Comparison of ENCODE assay signal across 8 mouse cellular contexts in the genomic region with DNA sequence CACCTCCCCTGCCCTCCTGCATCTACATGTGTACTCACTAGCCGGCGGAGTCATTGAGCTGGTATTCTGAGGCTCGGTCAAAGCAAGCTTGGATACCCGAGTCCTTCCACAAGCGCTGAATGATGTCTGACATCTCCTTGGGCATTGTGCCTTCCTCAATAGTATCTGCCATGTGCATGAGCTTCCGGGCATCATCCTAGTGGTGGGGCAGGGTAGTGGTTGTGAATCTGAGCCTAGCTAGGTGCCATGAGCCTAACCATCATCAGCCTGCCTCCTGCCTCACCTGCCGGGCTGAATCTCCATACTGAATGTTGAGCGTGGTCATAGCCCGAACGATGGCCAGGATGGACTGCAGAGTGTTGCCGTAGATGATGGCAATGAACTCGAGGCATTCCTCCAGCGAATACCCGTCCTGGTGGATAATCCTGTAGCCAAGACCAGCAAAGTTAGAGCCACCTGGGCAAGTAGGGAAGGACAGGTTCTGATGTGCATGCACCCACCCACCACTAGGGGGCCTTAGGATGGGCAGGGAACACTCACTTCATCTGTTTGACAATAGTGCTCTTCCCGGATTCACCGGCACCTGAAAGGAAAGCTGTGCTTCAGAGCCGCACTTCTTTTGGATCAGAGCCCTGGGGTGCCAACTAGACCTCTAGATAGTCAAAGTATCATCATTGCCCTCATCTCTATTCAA. TPM values are rescaled to one million over a fixed set of nuclear protein-coding genes. Genes with fewer than 3 reads are reported as not detected.
DNase-seq lines count a peak whose midpoint lies in the region; ATAC-seq lines count a peak whose summit lies in the region.

No protein-coding gene starts in this region.

- 0 out of 2 replicates have a peak, but pooled peaks have one; percentile 1 for ATAC-seq in forebrain, embryonic 15.5 days (replicated peaks)
- ATAC-seq in lung, embryonic 15.5 days (ENCODE audit: borderline replicate concordance, extremely low read depth, low FRiP score, low TSS enrichment) = no peak

- H3K4me2 ChIP-seq in forebrain, embryonic 15.5 days (replicated peaks) = peak overlapping the region; percentile 56
- H3K4me2 ChIP-seq in lung, embryonic 15.5 days = peak overlapping the region; percentile 69

- peak; percentile 43 for DNase-seq in adrenal gland, postnatal 25 days
- no peak for DNase-seq in adrenal gland, adult 2 months
- DNase-seq in A20 (ENCODE audit: low read depth, low spot score) (peak; percentile 56), adipocyte (ENCODE audit: low spot score) (no peak)
- peak; percentile 57 for DNase-seq in cerebellum, adult 11-12 months
- DNase-seq in spleen, postnatal 10 days (ENCODE audit: low spot score in 2 of 2) = peak; percentile 37 to 66

- H3K27ac ChIP-seq in forebrain, embryonic 15.5 days (replicated peaks) = no peak overlapping the region
- H3K27ac ChIP-seq in lung, embryonic 15.5 days = no peak overlapping the region

- H3K4me3 ChIP-seq in forebrain, embryonic 15.5 days = no peak overlapping the region
- H3K4me3 ChIP-seq in lung, embryonic 15.5 days = no peak overlapping the region

- peaks cover 18% of the 10 kb centered on the region for H3K4me1 ChIP-seq in forebrain, embryonic 15.5 days
- peaks cover 23% of the 10 kb centered on the region for H3K4me1 ChIP-seq in lung, embryonic 15.5 days

- WGBS in forebrain, embryonic 15.5 days = 21% methylated on average over 17 of the region's 17 CpGs
- 12% methylated on average over 17 of the region's 17 CpGs for WGBS in lung, embryonic 15.5 days

- H3K27me3 ChIP-seq in forebrain, embryonic 15.5 days = peaks cover 25% of the 10 kb centered on the region
- H3K27me3 ChIP-seq in lung, embryonic 15.5 days = peaks cover 38% of the 10 kb centered on the region

- H3K9ac ChIP-seq in forebrain, embryonic 15.5 days (replicated peaks) = no peak overlapping the region
- no peak overlapping the region for H3K9ac ChIP-seq in lung, embryonic 15.5 days

- H3K9me3 ChIP-seq in forebrain, embryonic 15.5 days = no peaks in the 10 kb centered on the region
- no peaks in the 10 kb centered on the region for H3K9me3 ChIP-seq in lung, embryonic 15.5 days

- H3K36me3 ChIP-seq in forebrain, embryonic 15.5 days = no peaks in the 10 kb centered on the region
- 0 out of 2 replicates have a peak, but pooled peaks cover under 1% of the 10 kb centered on the region for H3K36me3 ChIP-seq in lung, embryonic 15.5 days

RNA-seq across cellular contexts. Expression of gene Gnat1, which starts 2.3 kb away (rescaled TPM):
- not detected in 2 replicates for total RNA-seq in adrenal gland, postnatal 25 days (2021)
- total RNA-seq in adrenal gland, adult 2 months (2021) = under 1 TPM in 1 of 2 experiments, not detected in 1; 0.37 TPM
- polyA plus RNA-seq in adrenal gland, adult 2 months (2012; rRNA removed) = 0.10 and 0.16 TPM in 2 replicates
- polyA plus RNA-seq in forebrain, embryonic 15.5 days (2015; fragmentation: Nextera tagmentation; extraction: Ambion mirVana) = 1.7 and 1.8 TPM in 2 replicates
- polyA plus RNA-seq in lung, embryonic 15.5 days (2015; fragmentation: Nextera tagmentation; extraction: Ambion mirVana) = 0.54 and 0.93 TPM in 2 replicates

RNA-seq across cellular contexts. Expression of gene Slc38a3, which starts 7.9 kb away (rescaled TPM):
- 0.39 and 8.5 TPM in 2 replicates for total RNA-seq in adrenal gland, postnatal 25 days (2021)
- 1 to 10 TPM in 1 of 2 experiments, under 1 TPM in 1; 0.48 to 2.7 TPM for total RNA-seq in adrenal gland, adult 2 months (2021)
- 1.7 and 4.1 TPM in 2 replicates for polyA plus RNA-seq in adrenal gland, adult 2 months (2012; rRNA removed)
- 24.2 and 24.4 TPM in 2 replicates for polyA plus RNA-seq in forebrain, embryonic 15.5 days (2015; fragmentation: Nextera tagmentation; extraction: Ambion mirVana)
- 3.9 and 4.1 TPM in 2 replicates for polyA plus RNA-seq in lung, embryonic 15.5 days (2015; fragmentation: Nextera tagmentation; extraction: Ambion mirVana)

RNA-seq across cellular contexts. Expression of gene Sema3f, which starts 33.0 kb away (rescaled TPM):
- total RNA-seq in adrenal gland, postnatal 25 days (2021) = 23.1 and 23.6 TPM in 2 replicates
- total RNA-seq in adrenal gland, adult 2 months (2021) = 10 to 100 TPM; 27.2 to 34.8 TPM
- 95.1 and 106 TPM in 2 replicates for polyA plus RNA-seq in adrenal gland, adult 2 months (2012; rRNA removed)
- 13.7 and 14.6 TPM in 2 replicates for polyA plus RNA-seq in forebrain, embryonic 15.5 days (2015; fragmentation: Nextera tagmentation; extraction: Ambion mirVana)
- 12.3 and 13.7 TPM in 2 replicates for polyA plus RNA-seq in lung, embryonic 15.5 days (2015; fragmentation: Nextera tagmentation; extraction: Ambion mirVana)

RNA-seq across cellular contexts. Expression of gene Gnai2, which starts 42.1 kb away (rescaled TPM):
- total RNA-seq in adrenal gland, postnatal 25 days (2021) = 202 and 238 TPM in 2 replicates
- 100 to 1,000 TPM; 198 to 278 TPM for total RNA-seq in adrenal gland, adult 2 months (2021)
- polyA plus RNA-seq in adrenal gland, adult 2 months (2012; rRNA removed) = 330 and 345 TPM in 2 replicates
- 335 and 338 TPM in 2 replicates for polyA plus RNA-seq in forebrain, embryonic 15.5 days (2015; fragmentation: Nextera tagmentation; extraction: Ambion mirVana)
- polyA plus RNA-seq in lung, embryonic 15.5 days (2015; fragmentation: Nextera tagmentation; extraction: Ambion mirVana) = 469 and 478 TPM in 2 replicates

Comparison
In these comparisons a context has a peak if more than half of its experiments do, and no peak if none do; other contexts are left out.
1. DNase-seq: peak in adrenal gland, postnatal 25 days (single experiment), A20 (single experiment), cerebellum, adult 11-12 months (single experiment) and spleen, postnatal 10 days (2 of 2); none in adrenal gland, adult 2 months (single experiment) and adipocyte (single experiment).